Mouse (Mus musculus) right cerebral cortex, postnatal 10 days (tissue): Measurements from ENCODE around the gene Bmp4.

Experiments
- DNase-seq, 2 experiments: peaks; one replicate each; pipeline ENCODE4 v3.0.0; 2021; ENCODE audit warnings: low spot score in 2 of 2

The Bmp4 gene

GRCm38 (mm10) chr14:46385701-46386477, 4.6 kb downstream of the Bmp4 start:
- no peak for DNase-seq

GRCm38 (mm10) chr14:46384946-46385691, 5.3 kb downstream of the Bmp4 start:
- DNase-seq: no peak

GRCm38 (mm10) chr14:46381457-46381856, 9.0 kb downstream of the Bmp4 start:
- no peak for DNase-seq

- no peak for DNase-seq
Measured at GRCm38 (mm10) chr14:46380286-46380721, 10.2 kb downstream of the Bmp4 start.

- no peak for DNase-seq
Measured at GRCm38 (mm10) chr14:46379285-46379684, 11.2 kb downstream of the Bmp4 start, which contains the start of gene Gm15217. Gene Gm15217, plus strand, starts transcription at chr14:46379414.

- no peak for DNase-seq
Measured at GRCm38 (mm10) chr14:46375796-46376195, 14.7 kb downstream of the Bmp4 start.

- DNase-seq: no peak
Measured at GRCm38 (mm10) chr14:46372452-46372851, 18.0 kb downstream of the Bmp4 start.

- DNase-seq: no peak
Measured at GRCm38 (mm10) chr14:46363209-46363608, 27.3 kb downstream of the Bmp4 start.

GRCm38 (mm10) chr14:46357696-46358095, 32.8 kb downstream of the Bmp4 start:
- no peak for DNase-seq

GRCm38 (mm10) chr14:46357286-46357685, 33.2 kb downstream of the Bmp4 start:
- DNase-seq: no peak

GRCm38 (mm10) chr14:46344750-46345149, 45.7 kb downstream of the Bmp4 start:
- DNase-seq: no peak

- no peak for DNase-seq
Measured at GRCm38 (mm10) chr14:46338801-46339200, 51.7 kb downstream of the Bmp4 start.
